Mouse (Mus musculus) central nervous system, embryonic 18 days (tissue): ENCODE measurements around the gene Dennd4a. TPM values are rescaled to one million over a fixed set of nuclear protein-coding genes. Genes with fewer than 3 reads are reported as not detected.

Experiments
- polyA plus RNA-seq: library from polyadenylated mRNA; depleted of rRNA; stranded (reverse); fragments of >200 nt; gene quantifications from 2 replicates; pipeline ENCODE4 v1.2.3, GENCODE M21; 2012; rRNA removed

Gene Dennd4a
- polyA plus RNA-seq = 15.8 and 17.6 TPM in 2 replicates

DNA sequence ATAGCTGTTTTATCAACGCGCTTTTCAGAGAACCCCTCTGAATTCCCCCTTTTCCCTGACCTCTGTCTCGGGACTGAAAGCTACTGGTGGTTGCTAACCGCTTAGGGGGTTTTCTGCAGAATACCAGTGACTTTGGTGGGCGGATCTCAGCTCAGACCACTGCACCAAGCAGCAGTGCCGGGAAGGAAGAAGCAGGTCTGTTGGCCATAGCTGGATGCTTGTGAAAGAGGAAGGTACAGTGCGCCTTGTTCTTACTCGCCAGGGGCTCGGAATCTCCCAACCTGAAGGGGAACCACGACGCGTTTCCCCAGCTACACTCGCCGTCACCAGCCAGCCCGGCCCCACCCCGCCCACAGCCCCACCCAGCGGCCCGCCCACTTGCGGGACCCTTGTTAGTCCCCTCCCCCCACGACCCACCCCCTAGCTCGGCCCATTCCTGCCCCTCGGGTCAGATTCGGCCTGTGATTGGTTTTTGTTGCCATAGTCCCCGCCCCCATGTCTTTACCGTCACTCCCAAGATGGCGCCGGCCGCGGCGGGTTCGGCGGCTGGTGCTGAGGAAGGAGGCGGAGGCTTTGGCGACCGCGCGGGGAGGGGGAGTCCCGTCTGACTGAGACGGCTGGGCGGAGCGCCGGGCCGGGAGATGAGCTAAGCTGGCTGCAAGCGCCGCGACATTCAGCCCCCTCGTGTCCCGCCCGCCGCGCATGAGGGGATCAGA, at the start of gene Dennd4a:
Gene Dennd4a (plus strand): TSS at position 519 of the 716 bp plus-strand sequence.

GRCm38 (mm10) chr9:64951161-64951657, 140.1 kb downstream of the Dennd4a start, which contains the start of gene Slc24a1:
Gene Slc24a1 (minus strand): TSS chr9:64951607.

DNA sequence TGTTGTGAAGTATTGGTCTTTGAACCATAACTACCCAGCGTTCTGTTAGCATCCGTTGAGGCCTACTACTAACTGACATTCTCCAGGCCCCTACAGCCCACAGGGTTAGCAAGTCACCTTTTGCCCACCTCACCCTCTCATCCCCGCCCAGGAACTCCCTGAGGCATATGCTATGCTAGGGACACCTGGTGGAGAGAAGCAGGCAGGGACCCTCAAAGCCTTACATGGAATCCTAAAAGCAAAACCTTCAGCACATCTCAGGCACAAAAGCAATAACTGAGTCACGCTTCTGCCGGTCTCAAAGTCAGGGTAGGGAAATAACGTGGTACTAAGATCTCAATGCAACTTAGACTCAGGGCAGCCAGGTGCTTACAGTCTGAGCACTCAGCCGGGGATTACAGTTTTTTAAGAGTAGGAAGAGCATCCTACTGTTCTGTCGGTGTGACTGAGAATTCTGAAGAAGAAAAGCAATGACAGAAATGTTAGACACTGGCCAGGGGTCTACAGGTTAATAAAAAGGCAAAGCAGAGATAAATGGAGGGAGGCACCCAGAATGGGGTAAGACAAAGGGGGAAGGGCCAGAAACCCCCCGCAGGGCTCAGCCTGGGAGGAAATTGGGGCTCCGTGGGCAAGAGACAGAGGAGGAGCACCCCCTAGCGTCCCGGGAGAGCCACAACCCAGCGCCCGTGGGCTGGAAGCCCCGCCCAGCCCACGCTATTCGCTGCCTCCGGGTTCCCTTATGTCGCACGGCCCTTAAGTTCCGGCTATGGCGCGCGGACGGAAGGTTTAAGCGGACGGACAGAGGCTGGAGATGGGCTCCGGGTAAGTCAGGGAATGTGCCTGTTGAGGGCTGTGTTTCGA, 149.2 kb downstream of the Dennd4a start, which contains the start of gene Ints14:
Gene Ints14 (plus strand): TSS at position 789 of the 861 bp plus-strand sequence.

Other genes with a start within 250 kb of the Dennd4a start
- gene Rab11a, start 73.6 kb upstream of the Dennd4a start, polyA plus RNA-seq = 375 and 422 TPM in 2 replicates
- gene Slc24a1, start 140.3 kb downstream of the Dennd4a start, polyA plus RNA-seq = 0.09 and 0.16 TPM in 2 replicates
- gene Ints14, start 149.6 kb downstream of the Dennd4a start, polyA plus RNA-seq = 27.6 and 29.4 TPM in 2 replicates
- gene Hacd3, start 210.4 kb downstream of the Dennd4a start, polyA plus RNA-seq = 135 and 146 TPM in 2 replicates
- gene Dpp8, start 221.1 kb downstream of the Dennd4a start, polyA plus RNA-seq = 53.9 and 56.0 TPM in 2 replicates